Mouse (Mus musculus): ENCODE data around the gene Dhfr. TPM values are rescaled to one million over a fixed set of nuclear protein-coding genes. Genes with fewer than 3 reads are reported as not detected.

Gene Dhfr
- 55.5 TPM for polyA plus RNA-seq (2014; fragmentation: Illumina TruSeq; extraction: RNeasy Lipid Tissue Mini Kit (QIAGEN cat#74804); ENCODE audit: low replicate concordance)

GRCm38 (mm10) chr13:92354456-92355271 is at the start of gene Dhfr, which contains the start of gene Msh3:
TSS of gene Dhfr (plus strand) at chr13:92354726.
TSS of gene Msh3 (minus strand) at chr13:92355003.

GRCm38 (mm10) chr13:92305680-92306079 is 48.8 kb upstream of the Dhfr start, which contains the start of gene Gm20379:
TSS of gene Gm20379 (plus strand) at chr13:92305980.

DNA sequence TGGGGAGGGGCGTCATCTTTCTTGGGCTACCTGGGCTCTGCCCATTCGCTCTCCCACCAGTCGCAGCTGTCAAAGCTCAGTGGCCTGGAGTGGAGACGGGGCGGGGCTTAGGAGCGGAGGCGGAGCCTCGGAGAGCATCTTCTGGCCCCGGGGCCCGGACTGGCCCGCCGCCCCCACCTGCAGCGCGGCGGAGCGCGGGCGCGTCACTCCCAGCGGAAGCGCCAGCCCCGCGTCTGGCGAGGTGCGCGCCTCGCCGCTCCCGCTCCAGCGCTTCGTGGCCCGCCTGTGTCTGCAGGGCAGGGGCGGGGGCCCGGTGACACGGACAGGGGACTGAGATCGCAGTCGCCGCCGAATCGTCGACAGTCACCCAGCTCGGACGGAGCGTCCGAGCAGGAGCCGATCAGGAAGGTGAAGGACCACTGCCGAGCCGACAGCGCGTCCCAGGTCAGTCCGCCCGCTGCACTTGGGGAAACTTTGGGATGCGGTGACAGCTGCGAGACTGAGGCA is 71.3 kb downstream of the Dhfr start, which contains the start of gene Ankrd34b:
TSS of gene Ankrd34b (plus strand) at position 139 of the 507 bp plus-strand sequence.

Other genes starting within 250 kb of the Dhfr start
- 27.5 TPM for gene Rasgrf2, start 223.1 kb upstream of the Dhfr start, polyA plus RNA-seq (2014; fragmentation: Illumina TruSeq; extraction: RNeasy Lipid Tissue Mini Kit (QIAGEN cat#74804); ENCODE audit: low replicate concordance)
- gene Gm20379, start 48.7 kb upstream of the Dhfr start, polyA plus RNA-seq (2014; fragmentation: Illumina TruSeq; extraction: RNeasy Lipid Tissue Mini Kit (QIAGEN cat#74804); ENCODE audit: low replicate concordance), result not detected
- gene Msh3, start 277 bp downstream of the Dhfr start, polyA plus RNA-seq (2014; fragmentation: Illumina TruSeq; extraction: RNeasy Lipid Tissue Mini Kit (QIAGEN cat#74804); ENCODE audit: low replicate concordance), result 28.0 TPM
- not detected for gene Ankrd34b, start 71.2 kb downstream of the Dhfr start, polyA plus RNA-seq (2014; fragmentation: Illumina TruSeq; extraction: RNeasy Lipid Tissue Mini Kit (QIAGEN cat#74804); ENCODE audit: low replicate concordance)
- 9.6 TPM for gene Fam151b, start 129.3 kb downstream of the Dhfr start, polyA plus RNA-seq (2014; fragmentation: Illumina TruSeq; extraction: RNeasy Lipid Tissue Mini Kit (QIAGEN cat#74804); ENCODE audit: low replicate concordance)
- 19.9 TPM for gene Zfyve16, start 176.1 kb downstream of the Dhfr start, polyA plus RNA-seq (2014; fragmentation: Illumina TruSeq; extraction: RNeasy Lipid Tissue Mini Kit (QIAGEN cat#74804); ENCODE audit: low replicate concordance)
- gene Spz1, start 221.4 kb downstream of the Dhfr start, polyA plus RNA-seq (2014; fragmentation: Illumina TruSeq; extraction: RNeasy Lipid Tissue Mini Kit (QIAGEN cat#74804); ENCODE audit: low replicate concordance), result 0.37 TPM

Data from small intestine, adult 10 weeks (tissue).